Mouse (Mus musculus) myocyte (in vitro differentiated cells): ENCODE data around the gene Galnt14.

Experiments used
- E2F4 ChIP-seq: IDR thresholded peaks from one replicate; pipeline ENCODE4 v1.6.1; 2011; ENCODE audit warnings: mild to moderate bottlenecking, control low read depth, moderate library complexity; ENCODE audit not compliant: insufficient read depth
- POLR2A ChIP-seq: IDR thresholded peaks from one replicate; pipeline ENCODE4 v1.6.1; 2011; ENCODE audit warnings: low read depth, mild to moderate bottlenecking, control low read depth, moderate library complexity; ENCODE audit not compliant: insufficient read length
- TCF12 ChIP-seq: IDR thresholded peaks from one replicate; pipeline ENCODE4 v1.6.1; 2011; ENCODE audit warnings: mild to moderate bottlenecking, control low read depth; ENCODE audit not compliant: poor library complexity, insufficient read depth, severe bottlenecking

DNA sequence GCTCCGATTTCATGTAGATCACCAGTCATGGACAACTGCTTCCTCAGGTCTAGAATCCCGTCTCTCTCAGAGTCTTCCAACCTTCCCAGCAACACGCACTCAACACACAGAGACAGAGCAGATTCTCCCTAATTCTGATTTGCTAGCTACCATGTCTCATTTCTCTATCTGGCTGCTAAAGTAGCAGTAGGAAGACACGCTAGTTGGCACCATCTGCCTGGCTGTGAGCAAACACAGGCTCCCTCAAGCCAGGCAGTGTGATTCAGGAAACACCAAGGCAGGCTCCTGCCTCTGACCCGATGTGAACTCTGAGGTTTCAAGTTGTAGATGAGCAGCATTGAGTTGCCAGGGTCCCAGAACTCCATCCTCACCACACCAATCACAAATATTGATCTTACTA, 25.5 kb downstream of the Galnt14 start:
- TF ChIP-seq TCF12 (no peak), POLR2A (no peak), E2F4 (no peak)
